Mouse (Mus musculus) T-helper 17 cell (primary cell): Measurements from ENCODE around the gene Slc34a1.
"Not testable (repeated sequence)": the region's sequence is repeated elsewhere in the genome, so short reads cannot be mapped to it uniquely, and the experiment has no call there.

ENCODE experiments used
- in situ Hi-C, 2 experiments: fragments of 300-600 bp; cut with MboI, MseI; formaldehyde crosslinking; loops; 1 replicate in 1 of 2; 2 replicates in 1 of 2; pipeline ENCODE4 v1.15.1; 2025; ENCODE audit warnings: high pct_unique_total_duplicates in 2 of 2

Slc34a1 gene

GRCm38 (mm10) chr13:55431889-55432685 lies 34.1 kb downstream of the Slc34a1 start:
- in situ Hi-C loops, result no loop called here

- in situ Hi-C loops, result not testable (repeated sequence)
These were observed 39.2 kb downstream of the Slc34a1 start for GRCm38 (mm10) chr13:55437111-55437629.

GRCm38 (mm10) chr13:55443799-55444285 lies 45.9 kb downstream of the Slc34a1 start:
- in situ Hi-C loops, result loop anchor here in 1 of 2 experiments (10.0 kb wide), 1 partner anchor 749 kb away; the partner anchor contains the start of gene Rnf44

- in situ Hi-C loops, result loop anchor here in 1 of 2 experiments (10.0 kb wide), 1 partner anchor 750 kb away; the partner anchor contains the start of gene Rnf44
These were observed 46.4 kb downstream of the Slc34a1 start for GRCm38 (mm10) chr13:55444286-55444936.

- in situ Hi-C loops, result loop anchor here in 1 of 2 experiments (10.0 kb wide), 1 partner anchor 750 kb away; the partner anchor contains the start of gene Rnf44
These were observed 46.9 kb downstream of the Slc34a1 start, which contains the start of gene Grk6 for GRCm38 (mm10) chr13:55444937-55445315. TSS of gene Grk6 (plus strand) at chr13:55445072.

- in situ Hi-C loops, result loop anchor here in 1 of 2 experiments (10.0 kb wide), 1 partner anchor 751 kb away; the partner anchor contains the start of gene Rnf44
These were observed 47.5 kb downstream of the Slc34a1 start for GRCm38 (mm10) chr13:55445361-55446091.

GRCm38 (mm10) chr13:55446483-55447105 lies 48.6 kb downstream of the Slc34a1 start:
- in situ Hi-C loops, result loop anchor here in 1 of 2 experiments (10.0 kb wide), 1 partner anchor 752 kb away; the partner anchor contains the start of gene Rnf44

- in situ Hi-C loops, result loop anchor here in 1 of 2 experiments (10.0 kb wide), 1 partner anchor 753 kb away; the partner anchor contains the start of gene Rnf44
These were observed 49.6 kb downstream of the Slc34a1 start for GRCm38 (mm10) chr13:55447543-55447943.

- in situ Hi-C loops, result loop anchor here in 1 of 2 experiments (10.0 kb wide), 1 partner anchor 753 kb away; the partner anchor contains the start of gene Rnf44
These were observed 50.1 kb downstream of the Slc34a1 start for GRCm38 (mm10) chr13:55448131-55448530.

GRCm38 (mm10) chr13:55449205-55449604 lies 51.2 kb downstream of the Slc34a1 start:
- in situ Hi-C loops, result loop anchor here in 1 of 2 experiments (10.0 kb wide), 1 partner anchor 754 kb away; the partner anchor contains the start of gene Rnf44

- in situ Hi-C loops, result loop anchor here in 1 of 2 experiments (10.0 kb wide), 1 partner anchor 755 kb away; the partner anchor contains the start of gene Rnf44
These were observed 51.9 kb downstream of the Slc34a1 start for GRCm38 (mm10) chr13:55449679-55450441.

GRCm38 (mm10) chr13:55450511-55450980 lies 52.6 kb downstream of the Slc34a1 start:
- in situ Hi-C loops, result no loop called here

GRCm38 (mm10) chr13:55451296-55451695 lies 53.3 kb downstream of the Slc34a1 start:
- in situ Hi-C loops, result no loop called here

GRCm38 (mm10) chr13:55451785-55452549 lies 54.0 kb downstream of the Slc34a1 start:
- in situ Hi-C loops, result no loop called here

GRCm38 (mm10) chr13:55462965-55463364 lies 65.0 kb downstream of the Slc34a1 start:
- in situ Hi-C loops, result no loop called here

GRCm38 (mm10) chr13:55463399-55464026 lies 65.5 kb downstream of the Slc34a1 start:
- in situ Hi-C loops, result no loop called here

GRCm38 (mm10) chr13:55464027-55464884 lies 66.3 kb downstream of the Slc34a1 start, which contains the start of gene Prr7:
TSS of gene Prr7 (plus strand) at chr13:55464267.
- in situ Hi-C loops, result no loop called here
